Mouse (Mus musculus): Measurements from ENCODE around the gene Trim34a. TPM values are rescaled to one million over a fixed set of nuclear protein-coding genes. Genes with fewer than 3 reads are reported as not detected.

Gene Trim34a
- 0.83 and 0.98 TPM in 2 replicates for polyA plus RNA-seq (2014; fragmentation: Nextera tagmentation; extraction: Ambion mirVana)

- no peaks in the 10 kb centered on the region for H3K36me3 ChIP-seq (replicated peaks; ENCODE audit: control insufficient read depth, insufficient read depth, low read depth, low read length)
Measured at GRCm38 (mm10) chr7:104244287-104245181, at the start of gene Trim34a. Trim34a (plus strand) TSS chr7:104244457.

GRCm38 (mm10) chr7:104195885-104196284, 48.4 kb upstream of the Trim34a start, which contains the start of gene Olfr649:
Olfr649 (minus strand) TSS chr7:104195985.
- Histone ChIP-seq H3K9me3 (replicated peaks; ENCODE audit: control insufficient read depth, low read length) (no peaks in the 10 kb centered on the region), H3K27me3 (ENCODE audit: control insufficient read depth, insufficient read depth, low read length) (no peaks in the 10 kb centered on the region), H3K4me2 (ENCODE audit: low read depth, low read length) (no peak within 1 kb of the TSS), H3K36me3 (replicated peaks; ENCODE audit: control insufficient read depth, insufficient read depth, low read depth, low read length) (no peaks in the 10 kb centered on the region), H3K9ac (replicated peaks; ENCODE audit: low read length) (no peak within 1 kb of the TSS), H3K4me3 (ENCODE audit: low read depth, low read length) (no peak within 1 kb of the TSS), H3K4me1 (ENCODE audit: control insufficient read depth, insufficient read depth, low read length) (no peaks in the 10 kb centered on the region), H3K27ac (replicated peaks; ENCODE audit: low read depth, low read length) (no peak within 1 kb of the TSS)
- no peak for DNase-seq (ENCODE audit: low spot score)
- WGBS = 80% methylated on average over 6 of the region's 6 CpGs
- no peak for ATAC-seq (replicated peaks; ENCODE audit: insufficient number of reproducible peaks, low FRiP score, low TSS enrichment, low read depth)

More at GRCm38 (mm10) chr7:104244287-104245181, at the start of gene Trim34a:
- Histone ChIP-seq H3K9ac (replicated peaks; ENCODE audit: low read length) (peak within 1 kb of the TSS; percentile 67), H3K27ac (replicated peaks; ENCODE audit: low read depth, low read length) (no peak within 1 kb of the TSS), H3K4me2 (ENCODE audit: low read depth, low read length) (peak within 1 kb of the TSS; percentile 44), H3K4me1 (ENCODE audit: control insufficient read depth, insufficient read depth, low read length) (no peaks in the 10 kb centered on the region), H3K4me3 (ENCODE audit: low read depth, low read length) (peak within 1 kb of the TSS; percentile 36), H3K9me3 (replicated peaks; ENCODE audit: control insufficient read depth, low read length) (no peaks in the 10 kb centered on the region), H3K27me3 (ENCODE audit: control insufficient read depth, insufficient read depth, low read length) (no peaks in the 10 kb centered on the region)
- DNase-seq (ENCODE audit: low spot score) (peak; percentile 79), ATAC-seq (replicated peaks; ENCODE audit: insufficient number of reproducible peaks, low FRiP score, low TSS enrichment, low read depth) (peak; percentile 78)
- 7% methylated on average over 13 of the region's 13 CpGs for WGBS

- WGBS = 8% methylated on average over 5 of the region's 5 CpGs
- H3K9me3 ChIP-seq (replicated peaks; ENCODE audit: control insufficient read depth, low read length) = no peaks in the 10 kb centered on the region
- ATAC-seq (replicated peaks; ENCODE audit: insufficient number of reproducible peaks, low FRiP score, low TSS enrichment, low read depth) (no peak), DNase-seq (ENCODE audit: low spot score) (peak; percentile 79)
- H3K4me3 ChIP-seq (ENCODE audit: low read depth, low read length) = no peak overlapping the region
- no peaks in the 10 kb centered on the region for H3K27me3 ChIP-seq (ENCODE audit: control insufficient read depth, insufficient read depth, low read length)
- no peak overlapping the region for H3K9ac ChIP-seq (replicated peaks; ENCODE audit: low read length)
- no peaks in the 10 kb centered on the region for H3K36me3 ChIP-seq (replicated peaks; ENCODE audit: control insufficient read depth, insufficient read depth, low read depth, low read length)
- H3K4me2 ChIP-seq (ENCODE audit: low read depth, low read length) = no peak overlapping the region
- H3K27ac ChIP-seq (replicated peaks; ENCODE audit: low read depth, low read length) = no peak overlapping the region
- H3K4me1 ChIP-seq (ENCODE audit: control insufficient read depth, insufficient read depth, low read length) = no peaks in the 10 kb centered on the region
Measured at GRCm38 (mm10) chr7:104199822-104200221, 44.4 kb upstream of the Trim34a start.

- Histone ChIP-seq H3K4me3 (ENCODE audit: low read depth, low read length) (no peak overlapping the region), H3K4me1 (ENCODE audit: control insufficient read depth, insufficient read depth, low read length) (no peaks in the 10 kb centered on the region), H3K9me3 (replicated peaks; ENCODE audit: control insufficient read depth, low read length) (no peaks in the 10 kb centered on the region), H3K27ac (replicated peaks; ENCODE audit: low read depth, low read length) (no peak overlapping the region), H3K4me2 (ENCODE audit: low read depth, low read length) (no peak overlapping the region), H3K36me3 (replicated peaks; ENCODE audit: control insufficient read depth, insufficient read depth, low read depth, low read length) (no peaks in the 10 kb centered on the region), H3K27me3 (ENCODE audit: control insufficient read depth, insufficient read depth, low read length) (no peaks in the 10 kb centered on the region), H3K9ac (replicated peaks; ENCODE audit: low read length) (no peak overlapping the region)
- ATAC-seq (replicated peaks; ENCODE audit: insufficient number of reproducible peaks, low FRiP score, low TSS enrichment, low read depth) (no peak), DNase-seq (ENCODE audit: low spot score) (no peak)
- 92% methylated on average over 7 of the region's 7 CpGs for WGBS
Measured at GRCm38 (mm10) chr7:104206197-104206596, 38.1 kb upstream of the Trim34a start.

GRCm38 (mm10) chr7:104216011-104216535, 28.2 kb upstream of the Trim34a start:
- no peaks in the 10 kb centered on the region for H3K36me3 ChIP-seq (replicated peaks; ENCODE audit: control insufficient read depth, insufficient read depth, low read depth, low read length)
- no peak overlapping the region for H3K4me2 ChIP-seq (ENCODE audit: low read depth, low read length)
- ATAC-seq (replicated peaks; ENCODE audit: insufficient number of reproducible peaks, low FRiP score, low TSS enrichment, low read depth) = no peak
- no peak overlapping the region for H3K27ac ChIP-seq (replicated peaks; ENCODE audit: low read depth, low read length)
- no peaks in the 10 kb centered on the region for H3K9me3 ChIP-seq (replicated peaks; ENCODE audit: control insufficient read depth, low read length)
- H3K27me3 ChIP-seq (ENCODE audit: control insufficient read depth, insufficient read depth, low read length) = no peaks in the 10 kb centered on the region
- H3K4me1 ChIP-seq (ENCODE audit: control insufficient read depth, insufficient read depth, low read length) = no peaks in the 10 kb centered on the region
- H3K4me3 ChIP-seq (ENCODE audit: low read depth, low read length) = no peak overlapping the region
- DNase-seq (ENCODE audit: low spot score) = no peak
- no peak overlapping the region for H3K9ac ChIP-seq (replicated peaks; ENCODE audit: low read length)
- WGBS = 41% methylated on average over 1 of the region's 1 CpGs

- no peak for ATAC-seq (replicated peaks; ENCODE audit: insufficient number of reproducible peaks, low FRiP score, low TSS enrichment, low read depth)
- no peak overlapping the region for H3K27ac ChIP-seq (replicated peaks; ENCODE audit: low read depth, low read length)
- 65% methylated on average over 2 of the region's 2 CpGs for WGBS
Measured at GRCm38 (mm10) chr7:104217881-104218280, 26.4 kb upstream of the Trim34a start.

GRCm38 (mm10) chr7:104218701-104219569, 25.3 kb upstream of the Trim34a start, which contains the start of gene Trim6:
Trim6 (plus strand) TSS chr7:104218793.
- DNase-seq (ENCODE audit: low spot score) (peak; percentile 70), ATAC-seq (replicated peaks; ENCODE audit: insufficient number of reproducible peaks, low FRiP score, low TSS enrichment, low read depth) (peak; percentile 60; the same call in 1 of the 2 replicates)

More at GRCm38 (mm10) chr7:104217881-104218280, 26.4 kb upstream of the Trim34a start:
- Histone ChIP-seq H3K27me3 (ENCODE audit: control insufficient read depth, insufficient read depth, low read length) (no peaks in the 10 kb centered on the region), H3K4me3 (ENCODE audit: low read depth, low read length) (no peak overlapping the region), H3K36me3 (replicated peaks; ENCODE audit: control insufficient read depth, insufficient read depth, low read depth, low read length) (no peaks in the 10 kb centered on the region), H3K9ac (replicated peaks; ENCODE audit: low read length) (no peak overlapping the region), H3K9me3 (replicated peaks; ENCODE audit: control insufficient read depth, low read length) (no peaks in the 10 kb centered on the region), H3K4me2 (ENCODE audit: low read depth, low read length) (no peak overlapping the region), H3K4me1 (ENCODE audit: control insufficient read depth, insufficient read depth, low read length) (no peaks in the 10 kb centered on the region)
- no peak for DNase-seq (ENCODE audit: low spot score)

More at GRCm38 (mm10) chr7:104218701-104219569, 25.3 kb upstream of the Trim34a start, which contains the start of gene Trim6:
- H3K27me3 ChIP-seq (ENCODE audit: control insufficient read depth, insufficient read depth, low read length) = no peaks in the 10 kb centered on the region
- 2% methylated on average over 37 of the region's 37 CpGs for WGBS
- H3K4me2 ChIP-seq (ENCODE audit: low read depth, low read length) = peak within 1 kb of the TSS; percentile 57
- H3K4me3 ChIP-seq (ENCODE audit: low read depth, low read length) = peak within 1 kb of the TSS; percentile 33
- H3K9ac ChIP-seq (replicated peaks; ENCODE audit: low read length) = peak within 1 kb of the TSS; percentile 52
- no peaks in the 10 kb centered on the region for H3K36me3 ChIP-seq (replicated peaks; ENCODE audit: control insufficient read depth, insufficient read depth, low read depth, low read length)
- H3K4me1 ChIP-seq (ENCODE audit: control insufficient read depth, insufficient read depth, low read length) = no peaks in the 10 kb centered on the region
- no peaks in the 10 kb centered on the region for H3K9me3 ChIP-seq (replicated peaks; ENCODE audit: control insufficient read depth, low read length)
- no peak within 1 kb of the TSS for H3K27ac ChIP-seq (replicated peaks; ENCODE audit: low read depth, low read length)

All from embryonic facial prominence, embryonic 11.5 days (tissue).